Mouse (Mus musculus): ENCODE data around the gene Donson. TPM values are rescaled to one million over a fixed set of nuclear protein-coding genes. Genes with fewer than 3 reads are reported as not detected.
A peak's percentile ranks its signal among the peaks of the same experiment; 100 is the strongest.

Gene Donson
- total and polyA plus RNA-seq, 2 experiments: 2.3 to 2.9 TPM

- H3K79me2 ChIP-seq (ENCODE audit: control insufficient read depth, insufficient read depth, low read length): no peaks in the 10 kb centered on the region
- H3K4me3 ChIP-seq (ENCODE audit: insufficient read depth, low read depth, low read length): no peak overlapping the region
- whole genome bisulfite sequencing: 100% methylated on average over 1 of the region's 1 CpGs
- peaks cover 12% of the 10 kb centered on the region for H3K36me3 ChIP-seq (ENCODE audit: control insufficient read depth, insufficient read depth, low read length)
- TF ChIP-seq POLR2A (IDR thresholded peaks at IDR 0.05; ENCODE audit: extremely low read depth, insufficient read depth, low read length) (no peak), CTCF (IDR thresholded peaks at IDR 0.05; ENCODE audit: low read depth, low read length) (no peak)
- no peak overlapping the region for H3K9ac ChIP-seq (ENCODE audit: low read depth, low read length)
- no peak for DNase-seq (ENCODE audit: extremely low read depth, low read depth, low spot score)
- H3K27me3 ChIP-seq (ENCODE audit: control insufficient read depth, insufficient read depth, low read length): no peaks in the 10 kb centered on the region
- peaks cover 1% of the 10 kb centered on the region; the same call in 1 of the 2 replicates for H3K4me1 ChIP-seq (ENCODE audit: control insufficient read depth, insufficient read depth, low read length)
- H3K27ac ChIP-seq (replicated peaks; ENCODE audit: insufficient read depth, low read depth, low read length): no peak overlapping the region
Observed at GRCm38 (mm10) chr16:91698995-91699394, 10.4 kb upstream of the Donson start.

GRCm38 (mm10) chr16:91695108-91695755, 6.7 kb upstream of the Donson start:
- Histone ChIP-seq H3K79me2 (ENCODE audit: control insufficient read depth, insufficient read depth, low read length) (no peaks in the 10 kb centered on the region), H3K9ac (ENCODE audit: low read depth, low read length) (no peak overlapping the region), H3K4me3 (ENCODE audit: insufficient read depth, low read depth, low read length) (no peak overlapping the region), H3K27me3 (ENCODE audit: control insufficient read depth, insufficient read depth, low read length) (no peaks in the 10 kb centered on the region), H3K4me1 (ENCODE audit: control insufficient read depth, insufficient read depth, low read length) (peaks cover 1% of the 10 kb centered on the region; the same call in 1 of the 2 replicates), H3K27ac (replicated peaks; ENCODE audit: insufficient read depth, low read depth, low read length) (no peak overlapping the region), H3K36me3 (ENCODE audit: control insufficient read depth, insufficient read depth, low read length) (peaks cover 13% of the 10 kb centered on the region)
- no peak for DNase-seq (ENCODE audit: extremely low read depth, low read depth, low spot score)
- TF ChIP-seq POLR2A (IDR thresholded peaks at IDR 0.05; ENCODE audit: extremely low read depth, insufficient read depth, low read length) (no peak), CTCF (IDR thresholded peaks at IDR 0.05; ENCODE audit: low read depth, low read length) (no peak)
- 55% methylated on average over 8 of the region's 8 CpGs for WGBS

DNA sequence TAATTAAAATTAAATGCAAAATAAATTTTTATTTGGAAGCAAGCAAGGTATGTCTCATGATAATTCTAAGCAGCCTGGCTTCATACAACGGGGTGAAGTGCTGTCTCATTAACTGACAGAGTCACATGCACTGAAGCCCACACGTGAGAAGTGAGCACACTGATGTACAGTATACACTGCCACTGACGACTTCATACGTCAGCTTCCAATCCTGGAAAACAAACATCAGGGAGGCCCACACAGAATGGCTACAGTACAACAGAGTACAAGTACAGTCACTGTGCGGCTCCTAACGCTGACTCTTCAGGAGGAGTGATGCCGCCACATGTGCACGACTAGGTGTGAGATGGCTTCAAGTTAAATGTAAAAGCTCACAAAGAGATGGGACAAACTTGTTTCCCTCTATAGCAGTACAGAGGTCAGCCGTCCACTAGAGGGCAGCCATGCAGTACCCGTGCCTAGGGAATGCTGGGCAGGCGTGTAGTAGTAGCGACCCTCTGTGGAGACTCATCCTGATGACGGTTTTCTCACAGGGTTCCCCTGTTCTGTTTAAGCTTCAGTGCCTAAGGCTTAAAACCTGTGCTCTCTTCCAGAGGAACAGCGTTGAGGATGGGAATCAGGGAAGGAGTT, 6.0 kb upstream of the Donson start:
- H3K9ac ChIP-seq (ENCODE audit: low read depth, low read length): no peak overlapping the region
- H3K4me1 ChIP-seq (ENCODE audit: control insufficient read depth, insufficient read depth, low read length): peaks cover 3% of the 10 kb centered on the region; the same call in 1 of the 2 replicates
- TF ChIP-seq POLR2A (IDR thresholded peaks at IDR 0.05; ENCODE audit: extremely low read depth, insufficient read depth, low read length): no peak
- TF ChIP-seq CTCF (IDR thresholded peaks at IDR 0.05; ENCODE audit: low read depth, low read length): peak; percentile 93
- peaks cover 12% of the 10 kb centered on the region for H3K36me3 ChIP-seq (ENCODE audit: control insufficient read depth, insufficient read depth, low read length)
- DNase-seq (ENCODE audit: extremely low read depth, low read depth, low spot score): peak; percentile 39
- no peaks in the 10 kb centered on the region for H3K27me3 ChIP-seq (ENCODE audit: control insufficient read depth, insufficient read depth, low read length)
- H3K79me2 ChIP-seq (ENCODE audit: control insufficient read depth, insufficient read depth, low read length): no peaks in the 10 kb centered on the region
- no peak overlapping the region for H3K27ac ChIP-seq (replicated peaks; ENCODE audit: insufficient read depth, low read depth, low read length)
- WGBS: 39% methylated on average over 14 of the region's 14 CpGs
- H3K4me3 ChIP-seq (ENCODE audit: insufficient read depth, low read depth, low read length): no peak overlapping the region

DNA sequence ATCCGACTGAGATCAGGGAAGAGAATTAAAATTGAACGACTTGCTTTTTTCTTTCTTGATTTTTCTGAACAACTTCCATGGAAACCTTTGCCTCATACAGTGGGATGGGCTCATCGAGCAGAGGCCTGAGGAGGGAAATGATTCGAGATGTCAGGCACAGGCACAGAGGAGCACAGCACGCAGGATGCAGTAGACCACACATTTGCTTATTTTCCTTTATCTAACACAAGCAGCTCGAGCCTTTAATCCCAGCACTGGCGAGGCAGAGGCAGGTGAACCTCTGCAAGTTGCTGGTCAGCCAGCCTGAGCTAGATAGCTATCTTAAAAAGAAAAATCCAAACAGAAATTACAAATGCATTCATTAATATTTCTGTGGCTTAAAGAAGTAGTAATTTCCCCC, 1.2 kb upstream of the Donson start:
- Histone ChIP-seq H3K27me3 (ENCODE audit: control insufficient read depth, insufficient read depth, low read length) (no peaks in the 10 kb centered on the region), H3K4me1 (ENCODE audit: control insufficient read depth, insufficient read depth, low read length) (peaks cover 5% of the 10 kb centered on the region; the same call in 1 of the 2 replicates), H3K9ac (ENCODE audit: low read depth, low read length) (no peak overlapping the region), H3K36me3 (ENCODE audit: control insufficient read depth, insufficient read depth, low read length) (peaks cover 4% of the 10 kb centered on the region), H3K27ac (replicated peaks; ENCODE audit: insufficient read depth, low read depth, low read length) (no peak overlapping the region), H3K4me3 (ENCODE audit: insufficient read depth, low read depth, low read length) (no peak overlapping the region), H3K79me2 (ENCODE audit: control insufficient read depth, insufficient read depth, low read length) (peaks cover 3% of the 10 kb centered on the region; the same call in 1 of the 2 replicates)
- no peak for DNase-seq (ENCODE audit: extremely low read depth, low read depth, low spot score)
- WGBS: 75% methylated on average over 7 of the region's 7 CpGs
- TF ChIP-seq POLR2A (IDR thresholded peaks at IDR 0.05; ENCODE audit: extremely low read depth, insufficient read depth, low read length) (no peak), CTCF (IDR thresholded peaks at IDR 0.05; ENCODE audit: low read depth, low read length) (no peak)

DNA sequence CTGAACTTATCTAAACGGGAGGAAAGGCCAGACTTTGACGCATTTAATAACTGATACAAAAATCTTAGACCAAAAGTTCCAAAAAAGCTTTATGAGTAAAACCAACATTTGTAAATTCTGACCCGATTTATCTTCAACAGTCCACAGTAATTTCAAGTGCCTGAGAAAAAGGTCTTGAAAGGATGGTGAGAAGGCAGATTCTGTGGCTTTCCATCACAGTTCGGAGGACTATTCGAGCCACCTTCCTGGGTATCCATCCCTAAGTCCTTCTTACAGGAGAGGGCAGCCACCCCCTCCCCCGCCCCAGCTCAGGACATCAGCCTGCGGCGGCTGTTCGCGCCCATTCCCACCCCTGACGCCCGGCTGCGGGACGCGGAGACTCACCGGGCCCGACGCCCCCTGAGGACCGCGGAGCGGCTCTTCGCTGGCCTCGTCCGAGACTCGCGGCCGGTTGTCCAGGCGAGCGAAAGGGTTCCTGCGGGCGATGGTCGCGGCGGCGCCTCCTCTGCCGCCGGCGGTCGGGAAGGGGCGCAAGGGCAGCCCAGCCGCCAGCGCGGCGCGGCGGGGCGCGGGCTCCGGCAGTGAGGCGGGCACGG, 449 bp downstream of the Donson start:
- Histone ChIP-seq H3K4me3 (ENCODE audit: insufficient read depth, low read depth, low read length) (peak overlapping the region; percentile 88), H3K36me3 (ENCODE audit: control insufficient read depth, insufficient read depth, low read length) (peaks cover 4% of the 10 kb centered on the region; the same call in 1 of the 2 replicates), H3K27ac (replicated peaks; ENCODE audit: insufficient read depth, low read depth, low read length) (peak overlapping the region; percentile 42; the same call in 1 of the 2 replicates), H3K9ac (ENCODE audit: low read depth, low read length) (peak overlapping the region; percentile 97), H3K79me2 (ENCODE audit: control insufficient read depth, insufficient read depth, low read length) (peaks cover 3% of the 10 kb centered on the region; the same call in 1 of the 2 replicates), H3K4me1 (ENCODE audit: control insufficient read depth, insufficient read depth, low read length) (peaks cover 4% of the 10 kb centered on the region; the same call in 1 of the 2 replicates), H3K27me3 (ENCODE audit: control insufficient read depth, insufficient read depth, low read length) (no peaks in the 10 kb centered on the region)
- TF ChIP-seq CTCF (IDR thresholded peaks at IDR 0.05; ENCODE audit: low read depth, low read length): no peak
- no peak for TF ChIP-seq POLR2A (IDR thresholded peaks at IDR 0.05; ENCODE audit: extremely low read depth, insufficient read depth, low read length)
- WGBS: 4% methylated on average over 51 of the region's 51 CpGs
- DNase-seq (ENCODE audit: extremely low read depth, low read depth, low spot score): no peak
